Mouse (Mus musculus): ENCODE measurements at regions not wholly inside any gene's neighbourhood (a gene's known extent, or its start where the extent isn't known, plus 50 kb on each side); places are given as distances from the start of the nearest gene placed in this dataset.

GRCm38 (mm10) chr10:99615371-99615770, 144.1 kb downstream of the Csl start:
- no peak for ATAC-seq
- WGBS: 86% methylated on average over 8 of the region's 8 CpGs
- H3K9ac ChIP-seq (replicated peaks): no peak overlapping the region

GRCm38 (mm10) chr10:99615779-99616178, 143.7 kb downstream of the Csl start:
- H3K27ac ChIP-seq: no peak overlapping the region
- WGBS: 16% methylated on average over 6 of the region's 6 CpGs
- H3K4me1 ChIP-seq (replicated peaks): no peaks in the 10 kb centered on the region
- H3K4me2 ChIP-seq (replicated peaks): no peak overlapping the region
- ATAC-seq: 0 out of 2 replicates have a peak, but pooled peaks have one; percentile 57
- no peaks in the 10 kb centered on the region for H3K27me3 ChIP-seq
- no peaks in the 10 kb centered on the region for H3K9me3 ChIP-seq
- H3K36me3 ChIP-seq: no peaks in the 10 kb centered on the region
- H3K4me3 ChIP-seq (replicated peaks): no peak overlapping the region
- H3K9ac ChIP-seq (replicated peaks): no peak overlapping the region

More at GRCm38 (mm10) chr10:99615371-99615770, 144.1 kb downstream of the Csl start:
- Histone ChIP-seq H3K4me2 (replicated peaks) (no peak overlapping the region), H3K4me1 (replicated peaks) (no peaks in the 10 kb centered on the region), H3K27ac (no peak overlapping the region), H3K9me3 (no peaks in the 10 kb centered on the region), H3K27me3 (no peaks in the 10 kb centered on the region), H3K36me3 (no peaks in the 10 kb centered on the region), H3K4me3 (replicated peaks) (no peak overlapping the region)

GRCm38 (mm10) chr10:99617623-99618022, 141.8 kb downstream of the Csl start:
- ATAC-seq: no peak
- no peak overlapping the region for H3K27ac ChIP-seq
- WGBS: 86% methylated on average over 3 of the region's 3 CpGs

GRCm38 (mm10) chr10:99619421-99620151, 139.9 kb downstream of the Csl start:
- peak; percentile 72 for ATAC-seq
- H3K9me3 ChIP-seq: no peaks in the 10 kb centered on the region
- whole genome bisulfite sequencing: 46% methylated on average over 18 of the region's 18 CpGs

More at GRCm38 (mm10) chr10:99617623-99618022, 141.8 kb downstream of the Csl start:
- no peaks in the 10 kb centered on the region for H3K4me1 ChIP-seq (replicated peaks)
- no peak overlapping the region for H3K9ac ChIP-seq (replicated peaks)
- no peaks in the 10 kb centered on the region for H3K9me3 ChIP-seq
- H3K36me3 ChIP-seq: no peaks in the 10 kb centered on the region
- H3K4me2 ChIP-seq (replicated peaks): no peak overlapping the region
- no peaks in the 10 kb centered on the region for H3K27me3 ChIP-seq
- H3K4me3 ChIP-seq (replicated peaks): no peak overlapping the region

GRCm38 (mm10) chr10:99620489-99620888, 139.0 kb downstream of the Csl start:
- Histone ChIP-seq H3K4me3 (replicated peaks) (no peak overlapping the region), H3K9me3 (no peaks in the 10 kb centered on the region), H3K27ac (no peak overlapping the region), H3K9ac (replicated peaks) (no peak overlapping the region), H3K4me1 (replicated peaks) (no peaks in the 10 kb centered on the region), H3K36me3 (no peaks in the 10 kb centered on the region), H3K27me3 (no peaks in the 10 kb centered on the region), H3K4me2 (replicated peaks) (no peak overlapping the region)
- WGBS: 94% methylated on average over 7 of the region's 7 CpGs
- ATAC-seq: no peak

More at GRCm38 (mm10) chr10:99619421-99620151, 139.9 kb downstream of the Csl start:
- H3K9ac ChIP-seq (replicated peaks): no peak overlapping the region
- H3K4me2 ChIP-seq (replicated peaks): 0 out of 2 replicates have a peak overlapping the region, but pooled peaks have one; percentile 1
- no peaks in the 10 kb centered on the region for H3K36me3 ChIP-seq
- H3K4me1 ChIP-seq (replicated peaks): no peaks in the 10 kb centered on the region
- H3K27me3 ChIP-seq: no peaks in the 10 kb centered on the region
- H3K4me3 ChIP-seq (replicated peaks): no peak overlapping the region
- H3K27ac ChIP-seq: no peak overlapping the region

- H3K27me3 ChIP-seq: no peaks in the 10 kb centered on the region
Measured at GRCm38 (mm10) chr10:99627355-99627754, 132.1 kb downstream of the Csl start.

GRCm38 (mm10) chr10:99632250-99632985, 127.0 kb downstream of the Csl start:
- no peaks in the 10 kb centered on the region for H3K4me1 ChIP-seq (replicated peaks)
- H3K4me3 ChIP-seq (replicated peaks): no peak overlapping the region
- no peak overlapping the region for H3K27ac ChIP-seq
- no peak overlapping the region for H3K9ac ChIP-seq (replicated peaks)
- no peaks in the 10 kb centered on the region for H3K36me3 ChIP-seq
- WGBS: 80% methylated on average over 6 of the region's 6 CpGs
- H3K4me2 ChIP-seq (replicated peaks): no peak overlapping the region
- no peak for ATAC-seq
- no peaks in the 10 kb centered on the region for H3K9me3 ChIP-seq
- no peaks in the 10 kb centered on the region for H3K27me3 ChIP-seq

More at GRCm38 (mm10) chr10:99627355-99627754, 132.1 kb downstream of the Csl start:
- ATAC-seq: no peak
- no peaks in the 10 kb centered on the region for H3K36me3 ChIP-seq
- H3K4me3 ChIP-seq (replicated peaks): no peak overlapping the region
- H3K9me3 ChIP-seq: no peaks in the 10 kb centered on the region
- H3K4me1 ChIP-seq (replicated peaks): no peaks in the 10 kb centered on the region
- WGBS: 79% methylated on average over 6 of the region's 6 CpGs
- H3K4me2 ChIP-seq (replicated peaks): no peak overlapping the region
- H3K9ac ChIP-seq (replicated peaks): no peak overlapping the region
- no peak overlapping the region for H3K27ac ChIP-seq

- Histone ChIP-seq H3K4me2 (replicated peaks) (no peak overlapping the region), H3K27me3 (no peaks in the 10 kb centered on the region), H3K4me3 (replicated peaks) (no peak overlapping the region), H3K27ac (no peak overlapping the region), H3K36me3 (no peaks in the 10 kb centered on the region), H3K4me1 (replicated peaks) (no peaks in the 10 kb centered on the region), H3K9ac (replicated peaks) (no peak overlapping the region), H3K9me3 (no peaks in the 10 kb centered on the region)
- WGBS: 87% methylated on average over 4 of the region's 4 CpGs
- ATAC-seq: no peak
Measured at GRCm38 (mm10) chr10:99635796-99636195, 123.7 kb downstream of the Csl start.

GRCm38 (mm10) chr10:99639022-99639421, 120.4 kb downstream of the Csl start:
- WGBS: 74% methylated on average over 7 of the region's 7 CpGs
- Histone ChIP-seq H3K9ac (replicated peaks) (no peak overlapping the region), H3K27me3 (0 out of 2 replicates have a peak, but pooled peaks cover 3% of the 10 kb centered on the region), H3K9me3 (no peaks in the 10 kb centered on the region), H3K4me1 (replicated peaks) (no peaks in the 10 kb centered on the region), H3K27ac (no peak overlapping the region), H3K4me2 (replicated peaks) (no peak overlapping the region), H3K4me3 (replicated peaks) (no peak overlapping the region), H3K36me3 (no peaks in the 10 kb centered on the region)
- ATAC-seq: peak; percentile 49; the same call in 1 of the 2 replicates

- Histone ChIP-seq H3K4me1 (replicated peaks) (no peaks in the 10 kb centered on the region), H3K27ac (no peak overlapping the region), H3K4me3 (replicated peaks) (no peak overlapping the region), H3K27me3 (0 out of 2 replicates have a peak, but pooled peaks cover 3% of the 10 kb centered on the region), H3K36me3 (no peaks in the 10 kb centered on the region), H3K9ac (replicated peaks) (no peak overlapping the region), H3K4me2 (replicated peaks) (no peak overlapping the region), H3K9me3 (no peaks in the 10 kb centered on the region)
- 48% methylated on average over 5 of the region's 5 CpGs for WGBS
- peak; percentile 57; the same call in 1 of the 2 replicates for ATAC-seq
Measured at GRCm38 (mm10) chr10:99639469-99639868, 120.0 kb downstream of the Csl start.

- H3K9me3 ChIP-seq: no peaks in the 10 kb centered on the region
- no peak overlapping the region for H3K4me3 ChIP-seq (replicated peaks)
- 12% methylated on average over 11 of the region's 11 CpGs for WGBS
- no peak overlapping the region for H3K27ac ChIP-seq
- H3K27me3 ChIP-seq: 0 out of 2 replicates have a peak, but pooled peaks cover 3% of the 10 kb centered on the region
- H3K4me2 ChIP-seq (replicated peaks): no peak overlapping the region
- H3K4me1 ChIP-seq (replicated peaks): no peaks in the 10 kb centered on the region
- no peak overlapping the region for H3K9ac ChIP-seq (replicated peaks)
- ATAC-seq: peak; percentile 76
- H3K36me3 ChIP-seq: no peaks in the 10 kb centered on the region
Measured at GRCm38 (mm10) chr10:99641784-99642183, 117.7 kb downstream of the Csl start.

GRCm38 (mm10) chr10:99642201-99642827, 117.1 kb downstream of the Csl start:
- Histone ChIP-seq H3K4me2 (replicated peaks) (no peak overlapping the region), H3K4me3 (replicated peaks) (no peak overlapping the region), H3K4me1 (replicated peaks) (no peaks in the 10 kb centered on the region), H3K9ac (replicated peaks) (no peak overlapping the region), H3K27me3 (0 out of 2 replicates have a peak, but pooled peaks cover 3% of the 10 kb centered on the region), H3K36me3 (no peaks in the 10 kb centered on the region), H3K27ac (no peak overlapping the region), H3K9me3 (no peaks in the 10 kb centered on the region)
- 68% methylated on average over 4 of the region's 4 CpGs for WGBS
- ATAC-seq: no peak
